Mouse (Mus musculus): ENCODE results near the gene D430041D05Rik.

Gene D430041D05Rik

GRCm38 (mm10) chr2:104337619-104338018, 73.2 kb downstream of the D430041D05Rik start:
- no peak for DNase-seq

GRCm38 (mm10) chr2:104335824-104336223, 75.0 kb downstream of the D430041D05Rik start:
- DNase-seq, result no peak

- DNase-seq, result no peak
These were observed 76.9 kb downstream of the D430041D05Rik start for GRCm38 (mm10) chr2:104333952-104334351.

- peak in 1 of 2 experiments; percentile 46 for DNase-seq
These were observed 78.1 kb downstream of the D430041D05Rik start for GRCm38 (mm10) chr2:104332707-104333106.

GRCm38 (mm10) chr2:104331261-104331660, 79.6 kb downstream of the D430041D05Rik start:
- no peak for DNase-seq

- DNase-seq, result no peak
These were observed 83.6 kb downstream of the D430041D05Rik start for GRCm38 (mm10) chr2:104327116-104327794.

- DNase-seq, result no peak
These were observed 87.0 kb downstream of the D430041D05Rik start for GRCm38 (mm10) chr2:104323773-104324172.

GRCm38 (mm10) chr2:104323351-104323750, 87.5 kb downstream of the D430041D05Rik start:
- no peak for DNase-seq

GRCm38 (mm10) chr2:104320061-104320624, 90.7 kb downstream of the D430041D05Rik start:
- DNase-seq, result peak; percentile 45 to 59

DNA sequence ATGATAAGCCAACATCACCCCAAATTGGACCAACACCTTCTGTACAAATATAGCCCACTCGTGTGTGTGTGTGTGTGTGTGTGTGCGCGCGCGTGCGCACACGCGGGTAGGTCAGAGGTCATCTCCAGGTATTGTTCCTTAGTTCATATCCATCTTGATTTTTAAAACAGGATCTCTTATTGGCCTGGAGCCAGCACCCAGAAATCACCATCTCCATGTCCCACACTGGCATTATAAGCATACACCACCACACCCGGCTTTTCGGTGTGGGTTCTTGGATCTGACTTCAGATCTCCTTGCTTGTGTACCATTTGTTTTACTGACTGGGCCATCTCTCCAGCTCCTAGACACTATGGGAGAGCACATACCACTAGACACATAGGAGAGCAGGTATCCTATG, 91.4 kb downstream of the D430041D05Rik start:
- peak in 1 of 2 experiments; percentile 52 for DNase-seq

- DNase-seq, result peak; percentile 68 to 75
These were observed 91.9 kb downstream of the D430041D05Rik start for GRCm38 (mm10) chr2:104318881-104319280.

DNA sequence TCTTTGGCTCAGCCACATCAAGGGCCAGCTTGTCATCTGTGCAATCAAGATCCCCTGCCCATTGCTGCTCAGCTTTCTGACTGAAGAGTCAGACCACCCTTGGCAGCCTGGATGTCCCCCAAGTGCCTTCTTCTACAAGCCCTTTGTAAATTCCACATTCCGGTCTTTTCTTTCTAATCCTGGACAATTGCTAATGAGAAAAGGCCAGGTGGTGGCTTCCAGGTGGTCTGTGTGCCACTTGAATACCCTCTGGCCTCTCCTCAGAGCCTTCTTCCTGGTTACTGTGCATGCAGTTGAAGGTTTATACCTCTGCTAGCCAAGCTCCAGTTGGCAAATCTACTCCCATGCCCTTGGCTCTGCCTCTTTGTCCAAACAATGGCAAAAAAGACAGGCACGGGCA, 92.6 kb downstream of the D430041D05Rik start:
- DNase-seq, result peak; percentile 82 to 89

- no peak for DNase-seq
These were observed 93.2 kb downstream of the D430041D05Rik start for GRCm38 (mm10) chr2:104317631-104318030.

DNA sequence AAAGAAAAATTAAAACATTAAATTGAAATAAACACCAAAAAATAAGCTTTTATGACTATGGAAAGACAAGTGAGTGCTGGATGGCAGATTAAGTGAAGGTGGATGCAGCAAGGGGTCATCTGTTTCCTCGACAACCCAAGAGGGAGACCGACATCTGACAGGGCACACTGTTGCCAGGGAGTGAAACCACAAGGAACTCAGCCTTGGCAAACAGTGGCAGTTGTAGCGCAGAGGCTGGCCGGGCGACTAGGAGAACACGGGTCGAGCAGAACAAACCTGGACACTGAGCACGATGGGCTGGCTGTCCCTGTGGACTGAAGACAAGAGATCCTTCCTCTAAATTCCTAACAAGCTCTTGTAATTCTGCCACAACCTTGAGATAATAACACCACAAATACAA, 94.3 kb downstream of the D430041D05Rik start:
- peak; percentile 68 to 75 for DNase-seq

DNA sequence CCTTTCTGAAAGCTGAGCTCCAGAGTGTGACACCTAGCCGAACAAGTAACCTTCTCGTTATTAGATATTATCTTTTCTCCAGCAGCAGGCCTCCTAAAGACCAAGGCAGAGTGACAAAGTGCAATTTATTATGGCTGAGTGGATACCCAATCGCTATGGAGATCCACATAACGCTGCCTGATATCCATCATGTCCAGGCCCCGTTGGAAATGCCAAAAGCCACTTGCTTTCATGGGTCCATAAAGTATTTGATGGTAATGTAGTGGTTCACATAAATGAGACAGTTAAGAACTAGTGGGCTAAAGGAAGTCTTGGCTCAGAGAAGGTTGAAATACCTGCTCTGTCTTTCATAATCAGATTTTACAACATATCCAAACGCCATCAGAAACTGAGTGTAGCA, 97.6 kb downstream of the D430041D05Rik start:
- no peak for DNase-seq

DNA sequence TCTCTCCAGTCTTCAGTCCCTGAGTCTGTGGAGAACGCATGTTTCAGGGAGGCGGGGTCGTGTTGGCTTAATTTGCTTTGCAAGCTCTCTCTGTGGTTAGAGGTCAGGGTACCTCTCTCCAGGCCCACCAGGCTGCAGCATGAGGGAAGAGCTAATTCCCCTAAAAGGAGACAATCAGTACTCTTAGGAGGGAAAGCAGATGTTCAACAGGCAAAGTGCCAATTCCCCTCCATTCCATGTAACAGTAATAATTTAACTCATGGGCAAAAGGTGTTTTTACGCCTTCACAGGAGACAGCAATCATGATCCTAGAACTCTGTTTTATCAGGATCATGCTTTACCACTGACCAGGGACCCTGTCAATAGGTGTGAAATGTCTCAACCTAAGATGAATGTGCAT, 103.7 kb downstream of the D430041D05Rik start:
- DNase-seq, result no peak

DNA sequence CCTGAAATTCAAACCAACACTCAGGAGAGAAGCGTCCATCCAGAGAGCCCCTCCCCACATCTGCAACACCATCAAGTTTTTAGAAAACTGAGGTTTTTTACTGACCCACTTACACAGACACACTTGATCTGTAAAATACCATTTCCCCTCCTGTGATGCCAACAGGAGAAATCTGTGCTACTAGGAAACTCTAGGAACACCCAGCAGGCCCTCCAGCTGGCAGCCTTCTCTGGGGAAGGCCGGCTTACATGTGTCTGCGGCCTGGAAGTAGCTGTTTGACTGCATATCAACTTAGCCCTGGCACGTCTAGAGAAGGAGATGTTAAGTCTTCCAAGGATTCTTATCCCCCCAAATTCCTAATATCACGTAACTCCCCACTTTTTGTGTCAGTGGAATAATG, 105.1 kb downstream of the D430041D05Rik start:
- peak in 1 of 2 experiments; percentile 43 for DNase-seq

DNA sequence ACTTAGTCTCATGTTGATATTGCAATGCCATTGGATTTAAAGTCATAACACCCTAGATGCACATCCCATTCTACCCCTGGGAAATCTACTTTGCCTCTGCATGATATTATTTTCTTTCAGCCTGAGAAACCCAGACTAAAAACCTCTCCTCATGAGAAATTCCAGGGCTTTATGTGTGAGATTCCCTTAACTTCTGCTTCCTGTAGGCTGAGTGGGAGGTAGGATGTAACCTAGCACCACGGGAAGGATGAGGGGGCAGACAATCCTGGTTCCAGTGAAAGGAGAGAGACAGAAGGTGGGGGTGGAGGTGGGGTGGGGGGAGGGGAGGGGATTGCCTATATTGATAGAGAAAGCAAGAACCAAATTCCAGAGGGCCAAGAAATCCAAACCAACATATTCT, 110.9 kb downstream of the D430041D05Rik start:
- no peak for DNase-seq

DNA sequence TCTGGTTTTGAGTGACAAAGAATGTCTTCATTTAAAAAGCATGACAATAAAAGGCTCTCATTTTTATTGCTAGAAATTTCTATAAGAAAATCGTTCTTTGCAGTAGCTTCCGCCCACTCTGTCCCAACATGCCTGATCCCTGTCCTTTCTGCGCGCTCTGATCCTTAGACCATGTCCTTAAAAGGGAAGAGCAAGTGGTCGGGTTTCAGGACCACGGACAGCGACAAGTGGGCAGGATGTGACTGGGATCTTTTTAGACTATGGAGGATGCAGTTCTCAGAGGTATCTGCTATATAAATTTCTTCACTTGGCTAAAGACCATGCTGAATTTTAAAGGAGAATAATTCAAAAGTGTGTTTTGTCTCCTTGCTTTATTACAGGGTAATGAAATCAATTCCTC, 111.7 kb downstream of the D430041D05Rik start:
- no peak for DNase-seq

DNA sequence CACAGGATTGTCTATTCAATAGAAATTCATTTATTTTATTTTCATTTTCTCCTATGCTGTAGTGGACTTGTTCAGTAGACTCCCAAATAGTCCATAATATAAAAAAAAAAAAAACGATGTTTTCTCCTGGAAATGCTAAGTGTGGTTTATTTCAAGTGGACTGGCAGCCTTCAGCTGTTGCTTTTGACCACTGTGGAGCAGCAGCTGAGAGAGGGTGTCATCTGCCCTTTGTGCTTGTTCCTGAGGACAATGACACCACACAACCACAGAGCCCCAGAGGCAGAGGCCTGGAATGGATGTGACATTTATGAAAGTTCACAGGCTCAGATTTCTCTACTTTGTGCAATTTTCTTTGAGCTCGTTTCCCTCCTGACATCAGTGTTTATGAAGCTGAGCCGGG, 124.0 kb downstream of the D430041D05Rik start:
- DNase-seq, result no peak

DNA sequence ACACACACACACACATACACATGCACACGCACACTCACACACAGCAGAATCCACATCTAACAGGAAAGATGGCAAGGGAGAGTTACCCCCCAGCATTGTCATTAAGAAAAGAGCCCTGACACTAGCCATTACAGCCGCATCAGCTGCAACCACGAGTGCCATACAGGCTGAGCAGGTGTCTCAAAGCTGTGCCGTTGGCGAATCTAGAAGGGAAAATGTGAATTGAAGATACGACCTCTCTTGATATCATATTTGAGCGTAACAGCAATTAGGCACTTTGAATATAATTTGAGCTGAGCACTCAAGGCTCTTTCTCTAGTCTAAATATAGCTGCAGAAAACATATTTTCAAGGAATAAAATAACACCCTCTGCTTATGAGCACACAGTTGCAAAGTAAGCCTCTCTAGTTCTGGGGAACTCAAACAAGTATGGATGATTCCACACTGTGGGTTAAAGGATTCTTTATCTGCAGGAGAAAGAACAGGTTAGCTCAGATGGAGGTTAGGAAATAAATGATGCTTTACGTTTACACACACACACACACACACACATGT, 127.3 kb downstream of the D430041D05Rik start:
- DNase-seq, result no peak

DNA sequence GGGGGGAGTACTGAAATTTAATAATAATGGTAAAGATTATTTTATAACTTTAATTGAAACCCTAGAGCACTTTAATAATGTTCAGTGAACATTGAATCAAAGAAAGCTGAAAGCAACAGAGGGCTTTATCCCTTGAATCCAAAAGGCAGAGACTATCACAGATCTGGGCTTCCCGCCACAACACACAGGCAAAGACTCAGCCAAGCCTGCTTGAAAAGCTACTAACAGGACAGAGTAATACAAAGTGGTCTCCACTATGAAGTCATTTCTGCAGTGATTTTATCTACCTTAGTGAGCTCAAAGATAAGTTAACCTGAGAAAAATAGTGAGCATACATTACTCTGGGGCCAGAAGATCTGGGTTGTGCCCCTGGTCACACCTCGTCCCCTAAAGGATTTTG, 128.0 kb downstream of the D430041D05Rik start:
- DNase-seq, result no peak

DNA sequence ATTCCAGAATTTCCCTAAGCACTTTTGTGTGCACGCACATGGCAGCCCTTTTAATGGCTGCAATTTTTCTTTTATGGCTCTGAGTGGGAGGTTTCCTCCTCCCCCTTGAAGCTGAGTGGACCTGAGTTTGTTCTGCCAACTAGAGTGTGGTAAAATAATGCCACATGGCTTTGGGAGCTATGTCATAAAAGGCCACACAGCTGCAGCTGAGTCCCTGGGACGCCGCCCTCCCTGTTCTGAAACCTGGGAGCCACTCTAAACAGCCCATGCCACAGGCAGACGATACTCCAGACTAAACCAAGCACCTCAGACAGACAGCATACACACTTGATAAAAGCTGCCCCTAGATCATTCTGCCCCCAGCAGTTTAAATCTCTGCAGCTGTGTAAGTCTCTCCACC, 143.8 kb downstream of the D430041D05Rik start:
- no peak for DNase-seq

DNA sequence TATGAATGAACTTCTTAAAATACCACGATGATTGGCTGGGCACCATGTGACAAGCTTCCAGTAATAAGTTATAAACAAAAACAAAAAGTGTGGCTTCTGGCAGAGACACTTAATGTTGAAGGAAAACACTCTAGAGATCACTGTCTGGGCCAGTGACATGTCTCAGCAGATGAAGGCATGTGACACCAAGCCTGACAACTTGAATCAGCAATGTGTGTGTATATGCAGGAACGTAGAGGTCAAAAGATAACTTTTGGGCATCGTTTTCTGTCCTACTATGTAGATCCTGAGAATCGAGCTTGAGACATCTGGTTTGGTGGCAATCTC, 149.1 kb downstream of the D430041D05Rik start:
- no peak for DNase-seq

Measured in cerebellum, postnatal 14 days (tissue).